Mouse (Mus musculus) kidney, embryonic 16.5 days (tissue): Measurements from ENCODE around the gene Tent5a. TPM values are rescaled to one million over a fixed set of nuclear protein-coding genes. Genes with fewer than 3 reads are reported as not detected.

Source experiments
- ATAC-seq: fragments of 200-750 bp; cut with Nextera tagmentation; 2 replicates; pipeline ENCODE4 v1.8.0; 2017; ENCODE audit warnings: moderate TSS enrichment; ENCODE audit not compliant: low FRiP score, low TSS enrichment
- H3K27ac ChIP-seq: fragments of 300-500 bp; sonication (generic); 2 replicates; pipeline ENCODE4 v1.5.1; 2014; ENCODE audit warnings: low read length
- H3K27me3 ChIP-seq: fragments of 300-500 bp; sonication (generic); 2 replicates; pipeline ENCODE4 v1.6.1; 2014; ENCODE audit warnings: low read length, control low read depth, mixed read lengths; ENCODE audit not compliant: insufficient read depth
- H3K36me3 ChIP-seq: fragments of 300-500 bp; sonication (generic); 2 replicates; pipeline ENCODE4 v1.6.1; 2014; ENCODE audit warnings: low read length, control low read depth, mixed read lengths; ENCODE audit not compliant: insufficient read depth
- H3K4me1 ChIP-seq: fragments of 300-500 bp; sonication (generic); 2 replicates; pipeline ENCODE4 v1.6.1; 2014; ENCODE audit warnings: low read length, control low read depth, mixed read lengths; ENCODE audit not compliant: insufficient read depth
- H3K4me2 ChIP-seq: fragments of 300-500 bp; sonication (generic); replicated peaks from 2 replicates; pipeline ENCODE4 v1.6.1; 2014; ENCODE audit warnings: low read depth, low read length
- H3K4me3 ChIP-seq: fragments of 300-500 bp; sonication (generic); 2 replicates; pipeline ENCODE4 v1.5.1; 2014; ENCODE audit warnings: mild to moderate bottlenecking, low read length
- H3K9ac ChIP-seq: fragments of 300-500 bp; sonication (generic); replicated peaks from 2 replicates; pipeline ENCODE4 v1.6.1; 2014; ENCODE audit warnings: low read length
- H3K9me3 ChIP-seq: fragments of 300-500 bp; sonication (generic); 2 replicates; pipeline ENCODE4 v1.6.1; 2016; ENCODE audit warnings: low read length, control low read depth
- WGBS: fragments of 180-500 bp; shearing (Covaris S2); extraction: QIAGEN DNeasy Blood & Tissue Kit; methylation state at CpG from one replicate; pipeline ENCODE4 v1.1.7; 2014; 5-methylcytosine and 5-hydroxymethylcytosine counted together
- polyA plus RNA-seq: library from polyadenylated mRNA; unstranded; fragments of >200 nt; fragmentation: Nextera tagmentation; extraction: Ambion mirVana; gene quantifications from 2 replicates; pipeline ENCODE4 v1.2.1, GENCODE M21; 2015

Tent5a gene
- polyA plus RNA-seq, 1 experiment from 2014 or later, result 2.8 TPM

- no peaks in the 10 kb centered on the region for H3K27me3 ChIP-seq
- no peaks in the 10 kb centered on the region for H3K36me3 ChIP-seq
- H3K4me1 ChIP-seq, result no peaks in the 10 kb centered on the region
- 0 out of 2 replicates have a peak, but pooled peaks cover 2% of the 10 kb centered on the region for H3K9me3 ChIP-seq
- 63% methylated on average over 8 of the region's 8 CpGs for WGBS
- no peak overlapping the region for H3K27ac ChIP-seq
- no peak overlapping the region for H3K9ac ChIP-seq
- no peak for ATAC-seq
- no peak overlapping the region for H3K4me3 ChIP-seq
- no peak overlapping the region for H3K4me2 ChIP-seq
Measured at GRCm38 (mm10) chr9:85342892-85343785, 16.0 kb upstream of the Tent5a start.

GRCm38 (mm10) chr9:85340303-85340702 lies 13.2 kb upstream of the Tent5a start:
- no peak overlapping the region for H3K4me2 ChIP-seq
- no peak overlapping the region for H3K27ac ChIP-seq
- no peak overlapping the region for H3K4me3 ChIP-seq
- no peaks in the 10 kb centered on the region for H3K27me3 ChIP-seq
- no peak overlapping the region for H3K9ac ChIP-seq
- WGBS, result 78% methylated on average over 3 of the region's 3 CpGs
- ATAC-seq, result no peak
- H3K36me3 ChIP-seq, result no peaks in the 10 kb centered on the region
- H3K9me3 ChIP-seq, result no peaks in the 10 kb centered on the region
- no peaks in the 10 kb centered on the region for H3K4me1 ChIP-seq

- 95% methylated on average over 7 of the region's 7 CpGs for WGBS
- no peaks in the 10 kb centered on the region for H3K27me3 ChIP-seq
- no peak for ATAC-seq
- H3K4me2 ChIP-seq, result no peak overlapping the region
- no peak overlapping the region for H3K9ac ChIP-seq
- H3K4me1 ChIP-seq, result no peaks in the 10 kb centered on the region
- no peak overlapping the region for H3K4me3 ChIP-seq
- no peaks in the 10 kb centered on the region for H3K36me3 ChIP-seq
- H3K9me3 ChIP-seq, result no peaks in the 10 kb centered on the region
- H3K27ac ChIP-seq, result no peak overlapping the region
Measured at GRCm38 (mm10) chr9:85336046-85336445, 8.9 kb upstream of the Tent5a start.

- Histone ChIP-seq H3K27me3 (no peaks in the 10 kb centered on the region), H3K9me3 (no peaks in the 10 kb centered on the region), H3K9ac (no peak overlapping the region), H3K4me1 (no peaks in the 10 kb centered on the region), H3K4me3 (no peak overlapping the region), H3K4me2 (no peak overlapping the region), H3K36me3 (no peaks in the 10 kb centered on the region), H3K27ac (no peak overlapping the region)
- 75% methylated on average over 2 of the region's 2 CpGs for WGBS
- no peak for ATAC-seq
Measured at GRCm38 (mm10) chr9:85331521-85331920, 4.4 kb upstream of the Tent5a start.

GRCm38 (mm10) chr9:85328259-85328658 lies 1.1 kb upstream of the Tent5a start:
- Histone ChIP-seq H3K36me3 (no peaks in the 10 kb centered on the region), H3K27me3 (peaks cover 17% of the 10 kb centered on the region; the same call in 1 of the 2 replicates), H3K4me1 (peaks cover 14% of the 10 kb centered on the region; the same call in 1 of the 2 replicates), H3K27ac (peak overlapping the region; percentile 78; the same call in 1 of the 2 replicates), H3K9ac (peak overlapping the region; percentile 66), H3K9me3 (no peaks in the 10 kb centered on the region), H3K4me3 (peak overlapping the region; percentile 80), H3K4me2 (peak overlapping the region; percentile 95)
- peak; percentile 31 for ATAC-seq
- 1% methylated on average over 16 of the region's 16 CpGs for WGBS

GRCm38 (mm10) chr9:85326292-85327241 lies 581 bp downstream of the Tent5a start:
- Histone ChIP-seq H3K4me2 (peak overlapping the region; percentile 95), H3K36me3 (no peaks in the 10 kb centered on the region), H3K27me3 (peaks cover 17% of the 10 kb centered on the region; the same call in 1 of the 2 replicates), H3K9ac (peak overlapping the region; percentile 65), H3K27ac (peak overlapping the region; percentile 56; the same call in 1 of the 2 replicates), H3K4me1 (peaks cover 14% of the 10 kb centered on the region; the same call in 1 of the 2 replicates), H3K4me3 (peak overlapping the region; percentile 80), H3K9me3 (no peaks in the 10 kb centered on the region)
- ATAC-seq, result peak; percentile 64
- WGBS, result under 1% methylated on average over 86 of the region's 88 CpGs

GRCm38 (mm10) chr9:85325201-85325868 lies 1.8 kb downstream of the Tent5a start:
- ATAC-seq, result no peak
- no peak overlapping the region for H3K27ac ChIP-seq

GRCm38 (mm10) chr9:85324158-85324875 lies 2.8 kb downstream of the Tent5a start:
- peak overlapping the region; percentile 95; the same call in 1 of the 2 replicates for H3K4me2 ChIP-seq
- H3K4me3 ChIP-seq, result 0 out of 2 replicates have a peak overlapping the region, but pooled peaks have one; percentile 80
- H3K9me3 ChIP-seq, result no peaks in the 10 kb centered on the region
- peaks cover 14% of the 10 kb centered on the region; the same call in 1 of the 2 replicates for H3K4me1 ChIP-seq
- ATAC-seq, result no peak
- no peak overlapping the region for H3K27ac ChIP-seq
- H3K9ac ChIP-seq, result no peak overlapping the region
- 68% methylated on average over 11 of the region's 11 CpGs for WGBS
- no peaks in the 10 kb centered on the region for H3K36me3 ChIP-seq
- H3K27me3 ChIP-seq, result peaks cover 17% of the 10 kb centered on the region; the same call in 1 of the 2 replicates

More at GRCm38 (mm10) chr9:85325201-85325868, 1.8 kb downstream of the Tent5a start:
- Histone ChIP-seq H3K9ac (no peak overlapping the region), H3K27me3 (peaks cover 17% of the 10 kb centered on the region; the same call in 1 of the 2 replicates), H3K36me3 (no peaks in the 10 kb centered on the region), H3K4me1 (peaks cover 14% of the 10 kb centered on the region; the same call in 1 of the 2 replicates), H3K4me2 (peak overlapping the region; percentile 95), H3K4me3 (peak overlapping the region; percentile 80), H3K9me3 (no peaks in the 10 kb centered on the region)
- WGBS, result 16% methylated on average over 17 of the region's 17 CpGs
